Mouse (Mus musculus): ENCODE measurements around the gene Sh2b1.

Sh2b1 gene

DNA sequence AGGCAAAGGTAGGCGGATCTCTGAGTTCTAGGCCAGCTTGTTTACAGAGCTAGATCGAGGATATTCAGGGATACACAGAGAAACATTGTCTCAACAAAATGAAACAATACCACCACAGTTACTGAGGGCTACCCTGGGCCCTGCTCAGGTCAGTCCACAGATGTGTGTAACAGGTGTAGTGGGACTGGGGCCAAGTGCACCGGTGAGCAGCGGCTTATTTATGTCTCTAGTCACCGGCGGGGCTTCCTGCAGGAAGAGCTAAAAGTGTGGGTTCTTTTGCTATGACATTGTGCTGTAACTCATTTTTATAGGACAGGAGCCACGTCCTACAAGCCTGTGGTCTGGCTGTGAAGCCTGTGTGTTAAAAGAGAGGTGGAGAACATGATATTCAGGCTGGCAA, 21.4 kb downstream of the Sh2b1 start:
- no peak for DNase-seq

DNA sequence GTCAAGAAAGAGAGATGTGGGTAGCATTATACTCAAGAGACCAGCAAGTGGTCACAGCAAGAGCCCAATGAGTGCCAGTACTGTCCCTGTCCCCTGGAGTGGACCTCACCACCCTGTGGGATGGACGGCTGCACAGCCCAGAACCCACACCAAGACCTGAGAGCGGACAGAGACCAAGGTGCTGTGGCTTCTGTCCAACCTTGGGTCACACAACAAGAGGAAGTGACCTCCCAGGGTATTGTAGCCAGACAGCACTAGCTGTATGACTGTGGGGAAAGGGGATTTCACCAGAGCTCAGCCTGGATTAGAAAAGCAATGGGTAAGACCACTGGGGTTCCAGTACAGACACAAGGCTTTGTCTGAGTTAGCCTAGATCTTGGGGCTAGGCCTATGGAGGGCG, 23.0 kb downstream of the Sh2b1 start:
- no peak for DNase-seq

DNA sequence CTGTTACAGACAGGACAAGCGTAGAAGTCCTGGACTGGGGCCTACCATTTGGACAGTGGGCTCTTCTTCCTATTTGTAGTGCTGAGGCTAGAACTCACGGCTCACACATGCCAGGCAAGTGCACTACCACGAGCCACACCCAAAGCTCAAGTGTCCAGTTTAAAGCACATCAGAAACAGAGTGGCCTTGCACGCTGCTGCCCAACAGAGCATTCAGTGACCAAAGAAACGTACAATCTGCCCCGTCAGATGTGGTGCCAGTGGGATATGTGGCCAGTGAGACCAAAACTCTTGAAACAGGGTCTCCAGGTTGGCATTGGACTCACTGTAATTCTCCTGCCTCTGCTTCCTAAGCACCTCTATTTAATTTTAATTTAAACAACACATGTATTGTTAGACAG, 24.6 kb downstream of the Sh2b1 start:
- no peak for DNase-seq

DNA sequence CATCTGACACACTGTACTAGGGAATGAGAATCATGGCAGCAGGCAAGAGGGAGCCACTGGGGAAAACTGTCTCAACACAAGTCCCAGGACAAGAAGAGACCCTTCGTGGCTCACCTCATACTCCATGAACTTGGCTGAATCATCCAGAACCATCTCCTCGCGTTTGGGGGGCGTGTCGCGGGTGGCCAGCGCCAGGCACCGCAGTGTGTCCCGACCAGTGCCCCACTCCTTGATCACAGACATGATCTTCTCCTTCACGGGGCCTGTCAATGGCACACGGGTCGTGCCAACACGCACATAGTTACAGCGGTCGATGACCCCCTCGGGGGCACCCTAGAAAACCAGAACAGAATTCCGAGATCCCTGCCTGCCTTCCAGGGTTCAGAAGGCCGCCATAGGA, 25.2 kb downstream of the Sh2b1 start:
- no peak for DNase-seq

DNA sequence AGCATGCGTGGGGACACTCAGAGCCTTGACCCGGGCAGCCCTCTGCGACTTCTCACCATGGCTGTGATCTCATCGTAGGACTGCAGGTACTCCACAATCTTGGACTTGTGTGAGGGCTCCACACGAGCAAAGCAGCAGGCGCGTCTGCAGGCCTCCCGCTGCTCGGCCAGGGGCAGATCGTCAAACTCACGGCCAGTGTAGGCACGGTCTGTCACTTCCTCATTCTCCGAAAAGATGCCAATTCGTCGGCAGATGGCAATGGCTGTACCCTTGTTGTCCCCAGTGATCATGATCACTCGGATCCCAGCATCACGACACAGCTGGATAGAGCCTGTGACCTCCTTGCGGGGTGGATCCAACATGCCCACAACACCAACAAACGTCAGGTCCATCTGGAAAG, 26.7 kb downstream of the Sh2b1 start:
- DNase-seq, result no peak

DNA sequence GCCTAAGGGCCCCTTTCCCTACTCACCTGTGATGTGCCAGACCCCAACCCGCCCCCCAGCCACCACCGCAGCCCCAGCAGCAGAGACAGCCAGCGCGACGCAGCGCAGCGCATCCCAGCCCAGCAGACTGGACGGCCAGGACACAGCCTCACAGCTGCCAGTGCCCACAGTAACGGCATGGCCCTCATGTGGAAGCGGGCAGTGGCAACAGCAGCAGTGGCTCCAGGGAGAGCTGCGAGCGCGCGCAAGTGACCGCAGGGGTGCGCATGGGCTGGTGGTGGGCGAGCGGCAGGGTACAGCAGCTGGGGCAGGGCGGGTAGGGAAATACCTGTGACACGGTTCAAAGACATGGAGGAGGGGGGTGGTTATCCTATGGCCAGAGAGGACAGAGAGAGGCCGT, 29.0 kb downstream of the Sh2b1 start:
- DNase-seq, result no peak

DNA sequence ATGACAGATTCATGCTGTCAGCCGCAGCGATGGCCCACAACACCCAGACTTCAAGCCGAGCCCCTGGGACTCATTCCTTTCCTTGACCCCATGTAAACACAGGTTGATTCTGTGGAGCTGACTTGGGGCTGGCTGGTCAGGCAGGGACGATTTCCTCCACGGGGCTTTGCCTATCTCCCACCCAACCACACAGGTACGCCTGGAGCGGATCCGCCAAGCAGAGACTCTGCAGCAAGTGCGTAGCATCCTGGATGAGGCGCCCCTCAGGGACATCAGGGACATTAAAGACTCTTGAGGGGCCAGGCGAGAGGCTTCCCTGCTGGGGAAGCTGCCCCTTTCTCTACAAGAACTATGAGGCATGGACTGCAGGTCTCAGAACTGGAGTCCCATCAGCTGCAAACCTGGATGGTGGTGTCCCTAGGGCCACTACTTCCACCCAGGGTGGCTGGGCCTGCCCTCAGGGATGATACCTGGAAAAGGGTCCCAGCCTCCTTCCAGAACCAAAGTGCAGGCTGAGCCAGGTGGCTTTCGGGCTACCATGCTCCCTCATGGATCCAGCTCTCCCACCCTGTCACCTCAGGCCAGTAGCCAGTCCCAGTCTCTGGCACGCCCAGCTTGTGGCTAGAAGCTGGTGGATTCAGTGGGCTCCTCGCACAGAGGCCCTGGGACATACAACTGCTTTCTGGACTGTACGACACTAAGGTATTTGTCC, 30.0 kb downstream of the Sh2b1 start:
- no peak for DNase-seq

DNA sequence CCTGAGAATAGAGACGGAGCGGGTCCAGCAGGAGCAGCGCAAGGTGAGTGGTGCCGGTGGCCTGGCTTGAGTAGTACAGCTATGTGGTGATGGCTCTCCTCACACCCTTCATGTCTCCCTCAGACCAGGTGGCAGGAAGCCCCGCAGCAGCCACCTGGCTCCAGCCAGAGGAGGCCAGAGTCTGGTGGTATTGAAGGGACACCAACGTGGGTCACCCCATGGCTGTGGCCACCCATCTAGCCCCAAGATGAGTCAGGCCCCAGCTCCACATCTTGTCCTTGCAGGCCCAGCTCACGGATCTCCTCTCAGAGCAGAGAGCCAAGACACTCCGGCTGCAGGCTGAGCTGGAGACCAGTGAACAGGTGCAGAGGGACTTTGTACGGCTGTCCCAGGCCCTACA, 30.7 kb downstream of the Sh2b1 start:
- DNase-seq, result no peak

DNA sequence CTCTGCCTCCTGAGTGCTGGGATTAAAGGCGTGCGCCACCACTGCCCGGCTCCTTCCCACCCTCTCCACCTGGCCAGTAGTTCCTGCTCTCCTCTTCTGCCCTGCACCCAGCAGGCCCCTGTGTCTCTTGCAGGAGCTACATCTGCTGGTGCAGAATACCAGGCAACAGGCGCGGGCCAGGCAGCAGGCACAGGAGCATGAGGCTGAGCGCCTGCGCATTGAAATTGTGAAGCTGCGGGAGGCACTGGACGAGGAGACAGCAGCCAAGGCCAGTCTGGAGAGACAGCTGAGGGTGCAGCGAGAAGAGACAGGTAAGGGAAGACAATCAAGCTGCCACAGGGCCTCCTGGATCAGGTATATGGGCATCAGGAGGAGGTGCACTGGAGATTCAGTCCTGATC, 31.2 kb downstream of the Sh2b1 start:
- no peak for DNase-seq

DNA sequence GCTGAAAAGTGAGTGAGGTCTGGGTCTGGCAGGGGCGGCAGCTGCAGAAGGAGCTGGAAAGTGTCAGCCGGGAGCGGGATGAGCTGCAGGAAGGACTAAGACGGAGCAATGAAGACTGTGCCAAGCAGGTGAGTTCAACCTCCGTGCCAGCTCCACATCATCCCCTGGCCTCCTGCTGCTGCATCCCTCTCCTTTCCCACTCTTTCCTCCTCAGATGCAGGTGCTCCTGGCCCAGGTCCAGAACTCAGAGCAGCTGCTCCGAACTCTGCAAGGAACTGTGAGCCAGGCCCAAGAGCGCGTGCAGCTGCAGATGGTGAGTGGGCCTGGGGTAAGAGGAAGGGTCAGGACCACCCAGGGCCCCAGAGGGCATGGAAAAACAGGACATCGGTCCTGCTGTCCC, 35.1 kb downstream of the Sh2b1 start:
- DNase-seq, result no peak

DNA sequence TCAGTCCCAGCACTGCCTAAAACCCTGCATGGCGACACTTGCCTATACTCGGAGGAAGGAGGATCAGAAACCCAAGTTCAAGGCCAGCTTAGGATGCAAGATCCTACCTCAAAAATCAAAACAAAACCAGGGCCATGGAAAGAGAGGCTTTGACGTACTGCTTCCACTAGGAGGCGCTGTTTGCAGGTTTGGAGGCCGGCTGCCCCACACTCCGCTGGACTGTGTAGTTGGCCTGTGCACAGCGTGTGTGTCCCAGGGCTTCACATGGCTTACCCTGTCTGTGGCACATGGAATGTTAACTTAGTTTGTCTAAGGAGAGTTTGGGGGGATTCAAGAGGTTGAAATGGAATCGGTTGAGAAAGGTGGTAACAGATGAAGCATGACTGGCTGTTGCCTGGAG, 38.4 kb downstream of the Sh2b1 start:
- peak; percentile 31 for DNase-seq

DNA sequence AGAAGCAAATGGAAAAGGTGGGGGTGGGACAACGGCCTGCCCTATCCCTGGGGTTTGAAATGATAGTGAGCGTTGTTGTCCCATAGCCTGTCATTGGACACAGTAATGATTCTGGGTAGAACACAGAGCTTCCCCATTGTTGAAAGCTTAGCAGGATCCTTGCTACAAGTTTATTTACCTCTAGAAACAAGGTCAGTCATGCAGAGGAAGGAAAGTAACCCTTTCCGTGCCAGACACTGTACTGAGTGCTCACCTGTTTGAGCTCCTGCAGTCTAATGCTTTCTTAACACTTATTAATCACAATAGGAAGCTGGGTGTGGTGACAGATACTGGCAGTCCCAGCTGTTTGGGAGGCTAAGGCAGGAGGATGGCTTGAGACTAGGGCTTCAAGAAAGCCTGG, 39.4 kb downstream of the Sh2b1 start:
- DNase-seq, result no peak

DNA sequence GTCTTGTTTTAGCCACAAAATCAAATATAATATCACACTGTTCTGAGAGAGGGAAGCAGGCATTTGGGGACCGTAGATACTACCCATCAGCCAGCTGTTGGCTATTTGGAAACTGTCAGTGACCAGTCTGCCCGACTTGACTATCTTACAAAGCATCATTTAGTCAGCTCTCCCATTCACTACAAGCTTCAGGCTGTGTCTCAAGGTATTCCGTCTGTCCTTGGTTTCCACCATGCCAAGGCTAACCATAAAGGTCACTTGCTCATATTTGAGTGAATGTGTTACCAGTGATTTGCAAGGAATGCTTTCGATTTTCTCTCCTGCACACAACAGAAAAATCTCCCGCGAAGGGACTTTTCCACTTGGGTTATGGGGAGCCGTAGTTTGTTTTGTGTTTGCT, 40.5 kb downstream of the Sh2b1 start:
- DNase-seq, result no peak

DNA sequence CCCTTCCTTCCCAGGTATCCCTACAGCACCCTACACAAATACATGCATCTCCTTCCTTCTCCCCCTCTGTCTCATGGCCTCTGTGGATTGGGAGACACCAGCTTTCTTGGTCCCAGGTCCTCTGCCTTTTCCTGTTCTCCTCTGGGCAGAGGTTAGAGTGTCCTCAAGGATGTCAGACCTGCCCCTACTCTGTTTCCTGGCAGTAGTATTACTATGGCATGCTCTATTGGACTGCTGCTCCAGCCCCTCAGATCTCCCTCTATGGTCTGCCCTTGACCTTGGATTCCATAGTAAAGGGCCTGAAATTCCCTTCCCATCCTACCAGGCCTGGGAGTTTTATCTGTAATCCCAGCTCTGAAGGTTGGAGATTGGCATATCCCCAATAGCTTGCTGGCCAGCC, 45.1 kb downstream of the Sh2b1 start:
- DNase-seq, result no peak

DNA sequence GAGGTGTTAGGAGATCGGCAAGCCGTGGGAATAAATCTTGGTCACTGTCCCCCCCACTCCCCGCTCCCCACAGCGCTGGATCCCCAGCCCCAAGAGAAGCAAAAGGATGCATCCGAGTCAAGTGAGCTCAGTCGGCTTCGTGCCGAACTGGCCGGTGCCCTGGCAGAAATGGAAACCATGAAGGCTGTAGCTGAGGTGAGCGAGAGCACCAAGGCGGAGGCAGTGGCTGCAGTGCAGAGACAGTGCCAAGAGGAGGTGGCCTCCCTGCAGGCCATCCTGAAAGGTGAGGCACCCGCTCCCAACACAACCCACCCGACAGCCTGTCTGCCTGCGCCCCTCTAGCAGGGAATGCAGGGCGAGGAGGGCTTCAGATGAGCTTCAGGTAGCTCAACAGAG, 45.7 kb downstream of the Sh2b1 start:
- no peak for DNase-seq

DNA sequence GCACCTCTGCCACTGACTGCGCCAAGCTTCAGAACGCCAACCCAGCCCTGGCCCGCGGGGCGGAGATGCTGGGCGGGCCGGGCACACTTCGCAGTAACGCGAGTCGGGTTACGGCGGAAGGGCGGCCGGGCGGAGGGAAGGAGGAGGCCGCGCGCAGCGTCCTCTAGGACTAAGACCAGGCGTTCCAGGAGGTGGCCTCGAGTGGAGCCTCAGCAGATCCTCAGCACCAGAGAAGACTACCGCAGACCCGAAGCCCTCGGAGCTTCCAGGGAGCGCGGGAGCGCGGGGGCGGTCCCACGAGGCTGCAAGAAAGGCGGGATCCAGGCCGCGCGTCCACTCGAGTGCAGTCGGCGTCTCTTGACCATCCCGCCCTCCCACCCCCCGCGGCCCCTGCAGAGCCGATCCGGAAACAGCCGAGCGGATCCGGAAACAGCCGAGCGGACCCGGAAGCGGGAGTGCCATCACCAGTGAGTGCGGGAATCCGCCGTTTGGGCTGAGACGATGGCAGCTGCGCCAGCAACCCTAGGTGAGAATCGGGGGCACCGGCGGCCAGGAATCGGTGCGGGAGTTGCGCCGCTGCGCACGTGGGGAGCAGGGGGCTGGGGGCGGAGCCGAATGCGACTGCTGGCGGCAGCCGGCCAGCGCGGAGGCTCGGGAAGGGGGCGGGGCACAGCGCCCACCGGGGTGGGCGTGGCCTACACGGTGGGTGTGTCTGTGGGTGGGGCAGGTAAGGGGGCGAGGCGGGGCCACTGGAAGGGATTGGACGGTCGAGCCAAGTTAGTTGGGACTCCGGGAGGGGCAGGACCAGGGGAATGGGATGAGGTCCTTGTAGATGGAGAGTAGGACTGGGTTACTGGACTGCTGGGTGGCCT, 46.4 kb downstream of the Sh2b1 start, which contains the start of gene Rabep2:
Gene Rabep2, plus strand, starts transcription at position 129 of the 872 bp plus-strand sequence.
- DNase-seq, result peak; percentile 94

DNA sequence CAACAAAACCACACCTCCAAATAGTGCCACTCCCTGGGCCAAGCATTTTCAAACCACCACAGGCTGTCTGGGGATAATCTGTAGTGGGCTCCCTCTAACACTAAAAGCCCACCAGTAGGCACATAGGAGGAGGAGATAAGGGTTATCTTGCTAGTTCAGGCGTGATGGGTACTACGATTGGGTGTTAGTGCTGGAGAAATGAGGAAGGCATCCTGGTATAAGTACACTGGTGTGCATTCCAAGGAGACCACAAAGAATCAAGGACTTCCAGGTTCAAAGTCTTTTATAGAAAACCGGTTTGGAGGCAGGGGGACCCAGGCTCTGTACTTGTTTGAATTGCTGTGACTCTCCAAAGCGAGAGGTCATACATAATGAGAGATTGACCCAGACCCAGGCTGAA, 47.1 kb downstream of the Sh2b1 start:
- peak; percentile 19 for DNase-seq

DNA sequence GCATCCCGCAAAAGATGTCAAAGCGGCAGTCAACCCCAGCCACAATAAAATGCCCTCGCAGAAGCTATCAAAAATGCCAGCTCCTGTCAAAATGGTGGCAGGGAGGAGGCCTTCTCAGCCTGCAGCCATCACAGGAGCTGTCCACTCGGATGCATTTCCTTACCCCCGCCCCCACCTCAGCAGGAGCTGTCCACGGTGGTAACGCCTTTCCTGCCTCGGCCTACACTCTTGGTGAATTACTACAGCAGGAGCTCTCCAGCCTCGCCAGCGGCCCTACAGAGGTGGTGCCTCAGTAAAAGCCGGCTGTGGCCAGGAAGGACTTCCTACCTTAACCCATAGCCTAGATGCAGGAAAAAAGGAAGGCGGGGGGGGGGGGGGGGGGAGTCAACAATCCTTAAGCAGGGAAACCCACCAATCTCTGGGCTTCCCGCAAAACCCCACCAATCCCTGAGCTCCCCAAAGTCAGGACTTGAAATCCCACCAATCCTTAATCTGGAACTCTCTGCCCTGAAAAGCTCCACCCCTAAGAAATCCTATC, 47.8 kb downstream of the Sh2b1 start:
- DNase-seq, result peak; percentile 34

DNA sequence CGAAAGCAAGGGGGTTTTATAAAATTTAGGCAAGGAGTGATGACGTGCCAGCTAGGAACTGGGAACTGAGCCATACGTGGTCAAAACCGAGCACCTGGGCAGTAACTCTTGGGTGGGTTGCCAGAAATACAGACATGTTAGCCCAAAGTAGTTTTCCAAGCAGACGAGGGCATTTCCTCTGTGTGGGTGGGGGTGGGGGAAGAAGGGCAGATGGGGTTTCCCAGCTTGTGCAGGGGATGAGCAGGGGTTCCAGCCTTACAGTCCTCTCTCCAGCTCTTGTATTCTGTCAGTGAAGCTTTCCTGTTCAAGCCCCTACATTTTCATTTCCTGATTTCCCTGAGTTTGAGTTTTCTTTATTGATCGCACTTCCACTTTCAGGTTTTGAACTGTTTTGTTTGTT, 51.1 kb downstream of the Sh2b1 start:
- no peak for DNase-seq

DNA sequence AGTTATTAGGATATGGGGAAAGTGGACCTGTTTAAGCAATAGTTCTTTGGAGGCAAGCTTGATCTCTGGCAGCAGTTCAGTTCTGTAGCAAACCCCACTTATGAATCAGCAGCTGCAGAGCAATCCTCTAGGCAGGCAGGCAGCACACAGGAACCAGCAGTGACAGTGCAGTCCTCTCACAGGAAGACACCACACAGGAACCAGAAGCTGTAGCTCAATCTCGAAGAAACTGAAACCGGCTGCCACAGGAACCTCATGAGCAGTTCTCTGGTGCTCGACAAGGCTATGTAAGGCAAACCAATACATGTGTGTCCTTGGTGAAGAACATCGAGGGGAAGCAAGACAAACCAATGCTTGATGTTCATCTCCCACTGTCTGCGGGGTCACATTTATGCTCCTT, 53.5 kb downstream of the Sh2b1 start:
- DNase-seq, result no peak

DNA sequence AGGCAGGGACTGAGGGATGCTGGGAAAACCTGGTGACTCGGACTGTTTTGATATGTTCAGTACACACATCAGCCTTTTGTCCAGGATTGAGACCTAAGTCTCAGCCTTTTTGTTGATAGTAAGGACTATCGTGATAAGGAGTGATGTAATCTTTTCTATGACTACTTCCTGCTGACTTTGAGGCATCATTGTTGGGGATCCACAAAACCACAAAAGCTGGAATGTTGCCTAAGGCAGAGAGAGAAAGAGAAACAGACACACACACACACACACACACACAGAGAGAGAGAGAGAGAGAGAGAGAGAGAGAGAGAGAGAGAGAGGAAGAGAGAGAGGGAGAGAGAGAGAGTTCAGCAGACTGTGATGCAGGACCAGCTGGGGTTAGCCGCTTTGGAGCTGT, 56.7 kb downstream of the Sh2b1 start:
- DNase-seq, result no peak

DNA sequence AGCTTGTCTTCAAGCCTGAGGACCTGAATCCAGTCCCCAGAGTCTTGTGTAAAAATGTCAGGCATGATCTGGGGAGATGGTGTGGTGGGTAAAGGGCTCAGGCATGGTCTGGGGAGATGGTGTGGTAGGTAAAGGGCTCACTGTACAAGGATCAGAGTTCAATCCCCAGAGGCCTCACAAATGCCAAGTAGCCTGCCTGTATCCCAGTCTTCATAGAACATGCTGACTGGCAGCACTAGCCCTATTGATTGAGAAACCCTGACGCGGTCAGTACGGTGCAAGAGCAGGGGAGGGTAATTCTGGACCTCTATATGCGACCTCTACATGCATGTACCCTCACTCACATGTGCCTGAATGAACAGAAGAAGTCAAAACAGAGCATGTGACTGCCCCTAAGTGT, 57.6 kb downstream of the Sh2b1 start:
- no peak for DNase-seq

DNA sequence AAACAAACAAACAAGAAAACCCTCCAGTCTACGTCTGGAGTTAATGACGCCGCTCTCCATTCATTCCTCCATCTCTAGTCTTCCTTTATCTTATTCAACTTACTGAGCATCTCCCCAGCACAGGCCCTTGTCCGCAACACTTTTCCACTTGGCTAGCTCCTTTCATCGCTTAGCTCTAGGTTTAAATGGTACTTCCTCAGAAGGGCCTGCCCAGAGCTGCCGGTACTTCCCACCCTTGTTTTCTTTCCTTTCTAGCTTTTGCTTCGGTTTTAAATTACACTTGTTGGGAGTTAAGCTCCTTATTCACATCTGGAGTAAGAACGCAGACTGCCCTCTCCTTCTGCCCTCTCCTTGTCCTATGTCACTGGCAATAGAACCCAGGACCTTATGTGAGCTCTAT, 58.2 kb downstream of the Sh2b1 start:
- DNase-seq, result no peak

All from cerebellum, adult 11-12 months (tissue).